Mouse (Mus musculus): ENCODE data around the gene Zfp277.

Gene Zfp277

GRCm38 (mm10) chr12:40438049-40438448, 7.7 kb downstream of the Zfp277 start:
- DNase-seq: no peak

- DNase-seq: no peak
Observed at GRCm38 (mm10) chr12:40434101-40434500, 11.6 kb downstream of the Zfp277 start.

GRCm38 (mm10) chr12:40431075-40431474, 14.6 kb downstream of the Zfp277 start:
- DNase-seq: no peak

GRCm38 (mm10) chr12:40429976-40430375, 15.7 kb downstream of the Zfp277 start:
- no peak for DNase-seq

- DNase-seq: no peak
Observed at GRCm38 (mm10) chr12:40427606-40428005, 18.1 kb downstream of the Zfp277 start.

- no peak for DNase-seq
Observed at GRCm38 (mm10) chr12:40424991-40425390, 20.7 kb downstream of the Zfp277 start.

- no peak for DNase-seq
Observed at GRCm38 (mm10) chr12:40417257-40417656, 28.4 kb downstream of the Zfp277 start.

GRCm38 (mm10) chr12:40415312-40415925, 30.3 kb downstream of the Zfp277 start:
- DNase-seq: no peak

GRCm38 (mm10) chr12:40414682-40415311, 30.9 kb downstream of the Zfp277 start:
- DNase-seq: no peak

GRCm38 (mm10) chr12:40399812-40400211, 45.9 kb downstream of the Zfp277 start:
- no peak for DNase-seq

- DNase-seq: no peak
Observed at GRCm38 (mm10) chr12:40399386-40399785, 46.3 kb downstream of the Zfp277 start.

GRCm38 (mm10) chr12:40398916-40399315, 46.8 kb downstream of the Zfp277 start:
- DNase-seq: no peak

GRCm38 (mm10) chr12:40392869-40393268, 52.8 kb downstream of the Zfp277 start:
- no peak for DNase-seq

GRCm38 (mm10) chr12:40391262-40391661, 54.4 kb downstream of the Zfp277 start:
- DNase-seq: no peak

GRCm38 (mm10) chr12:40387786-40388185, 57.9 kb downstream of the Zfp277 start:
- no peak for DNase-seq

- no peak for DNase-seq
Observed at GRCm38 (mm10) chr12:40385301-40385700, 60.4 kb downstream of the Zfp277 start.

GRCm38 (mm10) chr12:40383718-40384117, 62.0 kb downstream of the Zfp277 start:
- no peak for DNase-seq

- no peak for DNase-seq
Observed at GRCm38 (mm10) chr12:40382539-40382938, 63.2 kb downstream of the Zfp277 start.

- no peak for DNase-seq
Observed at GRCm38 (mm10) chr12:40381824-40382223, 63.9 kb downstream of the Zfp277 start.

- no peak for DNase-seq
Observed at GRCm38 (mm10) chr12:40381173-40381801, 64.4 kb downstream of the Zfp277 start.

GRCm38 (mm10) chr12:40379538-40379923, 66.2 kb downstream of the Zfp277 start:
- DNase-seq: no peak

- peak; percentile 27 for DNase-seq
Observed at GRCm38 (mm10) chr12:40378621-40379537, 66.8 kb downstream of the Zfp277 start.

- DNase-seq: no peak
Observed at GRCm38 (mm10) chr12:40351879-40352278, 93.8 kb downstream of the Zfp277 start.

Data from right cerebral cortex, postnatal 4 days (tissue).